Mouse (Mus musculus) brain, adult 2 months (tissue): ENCODE data around the gene Dnaja4.
A peak's percentile ranks its signal among the peaks of the same experiment; 100 is the strongest.

Experiments used
- DNase-seq: peaks from one replicate; pipeline ENCODE4 v3.0.0; 2011; ENCODE audit warnings: low read depth, low spot score

Dnaja4 gene

DNA sequence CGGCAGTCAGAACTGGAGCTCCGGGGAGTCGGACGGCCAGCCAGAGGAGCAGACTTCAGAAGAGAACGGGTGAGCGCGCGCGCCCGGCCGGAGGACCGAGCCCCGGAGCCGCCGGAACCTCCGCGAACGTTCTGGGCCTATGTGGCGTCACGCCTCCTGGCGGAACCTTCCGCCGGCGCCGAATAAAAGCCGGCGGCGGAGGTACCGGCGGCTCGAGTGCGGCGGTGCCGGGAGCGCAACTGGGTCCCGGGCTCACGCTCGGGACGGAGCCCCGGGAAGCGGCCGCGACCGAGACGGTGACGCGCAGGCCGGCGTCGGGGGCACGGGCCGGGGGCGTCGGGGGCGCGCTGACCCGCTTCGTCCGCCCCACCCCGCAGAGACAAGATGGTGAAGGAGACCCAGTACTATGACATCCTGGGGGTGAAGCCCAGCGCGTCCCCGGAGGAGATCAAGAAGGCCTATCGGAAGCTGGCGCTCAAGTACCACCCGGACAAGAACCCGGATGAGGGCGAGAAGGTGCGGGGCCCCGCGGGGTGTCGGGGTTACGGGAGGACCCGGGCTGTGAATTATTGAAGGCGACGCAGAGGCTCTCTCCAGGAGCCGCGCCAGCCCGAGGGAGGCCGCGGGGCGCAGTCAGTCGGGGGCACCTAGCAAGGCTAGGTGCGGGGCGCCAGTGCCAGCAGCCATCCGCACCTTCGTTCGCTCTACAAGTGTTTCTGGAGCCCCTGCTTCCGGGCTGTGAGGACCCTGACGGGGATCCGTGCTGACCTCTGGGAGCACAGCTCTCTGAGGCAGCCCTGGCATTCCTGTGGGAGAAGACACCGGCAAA is 886 bp downstream of the Dnaja4 start:
- peak; percentile 90 for DNase-seq

DNA sequence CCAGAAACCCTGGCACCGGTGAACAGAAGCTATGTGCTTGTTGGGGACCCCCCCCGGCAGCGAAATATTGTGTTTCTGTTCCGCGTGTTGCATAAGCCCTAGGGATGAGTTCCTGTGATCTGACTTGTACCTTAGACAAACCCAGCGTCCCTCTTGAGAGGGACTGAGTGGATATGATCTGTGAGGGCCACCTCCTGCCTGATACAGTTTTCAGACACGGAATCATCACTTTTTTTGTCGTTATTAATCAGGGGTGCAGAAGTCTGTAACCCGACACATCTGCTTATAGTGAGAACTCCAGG is 1.5 kb downstream of the Dnaja4 start:
- DNase-seq = peak; percentile 69

DNA sequence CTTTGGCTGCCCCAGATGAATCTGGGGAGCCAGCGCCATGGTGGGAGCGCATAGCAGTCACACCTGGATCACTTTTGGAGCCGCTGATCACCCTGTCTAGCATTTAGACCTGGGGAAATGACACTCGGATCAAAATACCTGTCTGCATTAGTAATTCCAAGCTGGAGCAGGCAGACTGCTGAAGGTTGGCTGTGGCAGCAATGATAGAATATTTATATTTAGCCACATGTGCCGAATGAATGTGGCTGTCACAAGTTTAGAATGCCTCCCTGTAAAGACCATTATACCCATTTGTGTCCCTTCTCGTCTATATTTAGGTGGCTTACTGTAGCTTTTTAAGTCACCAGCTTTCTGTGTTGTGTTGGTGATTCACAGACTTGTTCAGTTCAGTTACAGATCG is 2.1 kb downstream of the Dnaja4 start:
- no peak for DNase-seq

DNA sequence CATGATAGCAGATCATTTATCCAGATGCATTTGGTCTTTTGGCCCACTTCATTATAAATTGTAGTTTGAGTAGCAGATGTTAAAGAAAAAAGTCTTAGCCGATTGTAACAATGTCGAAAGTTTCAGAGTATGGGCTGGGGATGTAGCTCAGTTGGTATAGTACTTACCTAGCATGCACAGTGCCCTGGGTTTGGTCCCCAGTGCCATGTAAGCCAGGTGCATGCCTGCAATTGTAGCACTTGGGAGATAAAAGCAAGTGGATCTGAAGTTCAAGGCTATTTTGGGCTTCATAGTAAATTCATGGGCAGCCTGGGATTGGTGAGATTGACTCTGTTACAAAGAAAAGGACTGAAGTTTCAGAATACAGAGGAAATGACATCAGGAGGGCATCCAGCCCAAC is 3.9 kb downstream of the Dnaja4 start:
- DNase-seq = no peak

DNA sequence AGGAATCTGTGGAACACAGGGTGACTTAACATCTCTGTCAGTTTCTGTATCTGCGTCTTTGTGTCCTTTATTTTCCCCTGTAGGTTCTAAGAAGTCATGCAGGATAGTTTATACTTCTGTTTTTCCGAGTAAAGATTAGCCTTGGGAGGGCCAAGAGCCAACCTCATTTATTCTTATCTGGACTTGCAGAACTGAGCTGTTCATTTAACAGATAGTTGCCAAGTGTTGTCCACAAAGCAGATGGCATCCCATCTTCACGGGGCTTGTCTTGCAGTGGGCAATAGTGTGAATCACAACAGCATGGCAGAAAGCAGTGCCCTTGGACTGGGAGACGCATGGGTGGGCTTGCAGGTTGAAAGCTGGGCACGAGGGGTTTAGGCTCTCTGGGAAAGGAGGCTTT is 5.7 kb downstream of the Dnaja4 start:
- DNase-seq = peak; percentile 55

DNA sequence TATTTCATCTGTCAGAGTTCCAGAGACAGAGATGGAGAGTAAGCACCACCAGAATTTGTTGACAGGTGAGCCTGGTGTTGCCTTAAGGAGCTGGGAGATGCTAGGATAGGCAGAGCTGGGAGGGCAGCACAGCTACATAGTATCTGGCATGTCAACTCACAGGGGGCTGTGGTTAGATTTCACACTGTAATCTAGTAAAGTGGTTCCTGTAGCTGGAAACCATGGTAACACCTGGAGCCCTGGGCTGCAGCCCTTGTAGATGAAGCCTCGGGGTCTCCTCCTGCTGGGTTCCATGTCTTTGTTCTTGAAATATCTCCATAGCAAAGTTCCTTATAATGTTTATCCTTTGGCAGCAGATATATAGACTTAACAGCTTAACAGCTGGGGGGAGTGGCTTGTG is 6.9 kb downstream of the Dnaja4 start:
- DNase-seq = no peak

DNA sequence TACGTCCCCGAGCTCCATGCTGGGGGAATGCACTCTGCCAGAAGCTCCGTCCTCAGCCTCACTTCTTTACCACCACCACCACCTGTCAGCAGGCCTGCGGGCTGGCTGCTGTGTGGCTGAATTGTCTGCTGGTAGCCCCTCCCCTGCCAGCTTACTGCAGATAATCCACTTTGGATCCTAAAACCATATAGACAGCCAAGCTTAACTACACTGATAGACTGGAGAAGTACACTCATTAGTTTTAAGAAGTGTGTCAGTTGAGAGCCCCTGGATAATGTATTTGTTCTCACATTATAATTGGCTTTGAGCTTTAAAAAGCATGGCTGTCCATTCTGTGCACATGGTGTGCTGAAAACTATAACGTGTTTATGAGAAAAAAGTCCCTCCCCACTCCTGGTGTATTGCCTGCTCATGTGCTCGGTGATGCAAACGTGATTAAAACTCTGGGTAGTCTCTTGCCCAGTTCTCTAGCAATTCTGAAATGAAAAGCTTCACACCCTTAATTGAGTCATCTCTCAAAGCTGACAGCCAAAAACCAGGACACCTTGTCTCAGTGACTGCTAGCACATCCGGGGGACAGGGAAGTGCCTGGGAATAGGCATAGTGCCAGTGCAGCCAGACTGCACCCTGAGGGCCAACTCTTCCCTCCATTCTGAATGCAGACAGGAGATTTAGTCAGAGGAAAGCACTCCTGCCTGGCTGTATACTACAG is 8.8 kb downstream of the Dnaja4 start:
- peak; percentile 82 for DNase-seq

DNA sequence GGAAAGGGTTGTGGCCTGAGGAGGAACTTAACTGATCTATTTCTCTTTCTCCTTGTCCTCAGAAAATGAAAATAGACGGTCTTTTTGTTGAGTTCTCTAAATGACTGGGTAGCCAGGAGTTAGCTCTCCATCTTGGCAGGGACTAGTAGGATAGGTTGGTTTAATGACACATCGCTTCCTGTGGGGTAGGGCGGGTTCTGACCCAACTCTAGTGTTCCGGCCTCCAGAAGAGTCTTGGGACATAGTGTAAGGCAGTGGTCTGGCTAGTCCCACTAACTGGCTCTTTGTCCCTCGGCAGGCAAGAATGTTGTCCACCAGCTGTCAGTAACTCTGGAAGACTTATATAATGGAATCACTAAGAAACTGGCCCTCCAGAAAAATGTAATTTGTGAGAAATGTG is 9.4 kb downstream of the Dnaja4 start:
- DNase-seq = no peak

DNA sequence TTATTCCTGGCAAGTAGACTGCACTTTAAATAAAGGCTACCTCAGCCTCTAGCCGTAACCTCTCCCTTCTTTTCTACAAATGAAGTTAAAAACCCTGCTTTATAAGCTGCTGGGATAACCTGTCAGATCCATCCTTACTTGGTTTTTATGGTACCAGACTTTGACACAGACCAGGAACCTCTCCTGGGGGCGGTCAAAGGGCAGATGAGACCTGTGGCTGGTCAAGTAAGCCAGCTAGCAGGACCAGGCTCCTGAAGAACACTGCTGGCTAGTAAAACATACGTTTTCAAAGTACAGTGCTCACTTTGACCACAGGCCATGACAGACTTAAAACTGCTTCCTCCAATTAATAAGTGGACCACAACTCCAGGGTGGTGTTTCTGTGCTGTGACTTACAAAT is 17.1 kb downstream of the Dnaja4 start:
- DNase-seq = no peak

DNA sequence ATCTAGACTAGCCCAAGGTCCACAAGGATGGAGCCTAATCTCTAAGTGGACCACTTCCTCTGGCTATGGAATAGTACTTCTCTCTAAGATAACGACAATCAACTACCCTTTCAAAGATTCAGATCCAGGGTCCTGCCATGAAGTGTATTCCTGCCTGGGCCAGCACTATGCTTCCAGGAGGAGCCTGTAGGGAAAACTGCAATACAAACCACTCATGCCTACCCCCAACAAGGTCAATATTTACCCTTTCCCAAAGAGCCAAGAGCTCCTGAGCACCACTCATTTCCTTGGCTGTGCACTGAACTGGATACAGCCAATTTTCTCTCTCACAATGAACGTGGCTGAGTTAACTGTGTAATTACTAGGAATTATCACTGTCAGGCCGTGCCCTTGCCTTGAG is 18.9 kb downstream of the Dnaja4 start:
- no peak for DNase-seq

DNA sequence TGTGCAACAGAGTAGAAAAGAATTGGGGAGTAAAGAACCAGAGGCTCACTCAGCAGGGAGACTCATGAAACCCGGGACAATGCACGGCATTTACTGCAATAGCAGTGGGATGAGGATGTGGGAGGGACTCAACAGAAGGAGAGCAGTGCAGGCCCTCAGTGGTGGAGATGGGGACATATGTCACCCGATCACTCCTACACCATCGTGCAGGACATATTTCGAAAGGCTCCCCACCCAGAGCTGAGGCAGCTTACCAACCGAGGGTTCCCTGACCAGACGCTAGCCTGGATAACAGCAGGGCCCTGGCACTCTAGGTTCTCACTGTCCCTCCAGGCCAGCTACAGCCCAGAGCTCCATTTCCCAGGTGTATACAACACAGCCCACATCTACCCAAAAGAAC is 23.5 kb downstream of the Dnaja4 start:
- DNase-seq = peak; percentile 74

DNA sequence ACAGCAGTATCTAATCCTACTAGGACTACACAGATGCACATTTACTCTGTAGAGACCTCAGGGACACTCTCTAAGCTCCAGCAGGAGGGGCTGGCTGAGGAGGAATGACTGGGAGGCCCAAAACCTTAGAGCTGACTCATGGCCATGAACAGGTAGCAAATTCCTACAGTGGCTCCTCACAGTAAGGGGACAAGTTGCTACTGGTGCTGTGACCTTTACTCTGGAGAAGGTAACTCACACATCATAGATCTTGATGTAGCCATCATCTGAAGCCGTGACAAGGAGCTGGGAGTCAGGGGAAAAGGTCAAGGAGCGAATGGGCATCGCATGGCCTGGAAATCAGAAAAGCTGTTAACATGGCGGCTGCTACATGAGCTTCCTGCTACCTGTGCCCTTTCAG is 23.9 kb downstream of the Dnaja4 start:
- no peak for DNase-seq

DNA sequence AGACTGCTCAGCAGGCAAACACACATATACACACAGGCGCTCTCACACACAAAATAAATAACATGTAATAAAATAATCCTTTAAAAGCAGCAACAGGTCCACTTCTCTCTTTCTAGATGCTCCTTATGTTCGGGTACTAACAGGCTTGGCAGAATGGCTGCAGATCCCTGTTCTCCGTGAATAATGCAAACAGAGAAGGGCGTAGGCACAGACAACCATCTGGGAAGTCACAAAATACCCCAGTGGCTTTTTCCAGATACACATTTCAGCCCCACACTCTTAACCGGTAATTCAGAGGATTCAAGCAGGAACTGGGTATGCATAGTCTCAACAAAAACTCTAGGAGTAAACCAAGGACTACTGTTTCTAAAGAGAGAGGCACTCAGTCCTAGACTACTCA is 27.6 kb downstream of the Dnaja4 start:
- DNase-seq = peak; percentile 74

DNA sequence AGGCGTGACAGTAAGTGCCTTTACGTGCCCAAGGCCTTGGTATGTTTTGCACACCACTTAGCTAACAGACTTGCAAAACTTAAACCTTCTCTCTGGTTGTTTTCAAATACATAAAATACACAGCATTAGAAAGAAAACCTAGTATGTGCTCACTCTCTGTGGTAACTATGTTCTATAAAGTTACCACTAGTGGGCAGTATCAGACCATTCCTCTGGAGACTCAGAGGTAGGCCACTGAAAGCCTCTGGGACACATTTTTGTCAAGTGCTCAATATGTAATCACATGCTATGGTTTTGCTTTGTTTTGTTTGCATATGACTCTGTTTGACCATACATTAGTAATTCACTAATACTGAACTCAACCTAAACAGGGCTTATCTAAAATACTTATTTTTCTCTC is 33.4 kb downstream of the Dnaja4 start:
- no peak for DNase-seq

DNA sequence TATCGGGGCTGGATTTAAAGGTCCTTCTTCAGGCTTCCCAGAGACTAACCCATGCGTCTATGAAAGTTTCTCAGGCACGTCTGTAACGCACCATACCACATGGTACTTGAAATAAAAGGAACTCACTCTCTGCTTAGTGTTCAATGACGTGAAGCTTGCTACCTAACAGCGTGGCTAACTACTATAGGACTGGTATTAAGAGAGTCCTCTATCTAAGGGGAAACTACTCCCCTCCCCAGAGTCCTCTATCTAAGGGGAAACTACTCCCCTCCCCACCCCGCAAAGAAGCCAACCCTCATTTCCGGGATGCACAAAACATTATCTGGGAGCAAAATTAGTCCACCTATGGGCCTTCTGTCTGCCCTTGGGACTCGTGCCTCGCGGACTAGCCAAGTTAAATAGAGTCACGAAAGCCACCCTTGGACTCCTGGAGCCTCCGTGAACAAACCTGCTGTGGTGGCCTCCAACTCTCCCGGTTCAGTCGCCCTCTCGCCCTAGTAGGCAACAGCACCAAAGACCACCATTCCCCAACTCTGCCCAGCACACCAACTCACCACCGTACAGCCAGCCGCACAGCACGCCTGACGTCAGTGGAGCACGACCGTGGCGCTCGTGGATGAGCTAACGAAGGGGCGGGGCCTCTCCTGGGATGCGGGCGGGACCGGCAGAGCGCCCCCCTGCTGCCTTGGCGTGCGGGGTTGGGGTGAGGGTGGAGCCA is 35.4 kb downstream of the Dnaja4 start, which contains the start of gene Wdr61:
Gene Wdr61, minus strand, starts transcription at position 599 of the 718 bp plus-strand sequence.
- peak; percentile 98 for DNase-seq

DNA sequence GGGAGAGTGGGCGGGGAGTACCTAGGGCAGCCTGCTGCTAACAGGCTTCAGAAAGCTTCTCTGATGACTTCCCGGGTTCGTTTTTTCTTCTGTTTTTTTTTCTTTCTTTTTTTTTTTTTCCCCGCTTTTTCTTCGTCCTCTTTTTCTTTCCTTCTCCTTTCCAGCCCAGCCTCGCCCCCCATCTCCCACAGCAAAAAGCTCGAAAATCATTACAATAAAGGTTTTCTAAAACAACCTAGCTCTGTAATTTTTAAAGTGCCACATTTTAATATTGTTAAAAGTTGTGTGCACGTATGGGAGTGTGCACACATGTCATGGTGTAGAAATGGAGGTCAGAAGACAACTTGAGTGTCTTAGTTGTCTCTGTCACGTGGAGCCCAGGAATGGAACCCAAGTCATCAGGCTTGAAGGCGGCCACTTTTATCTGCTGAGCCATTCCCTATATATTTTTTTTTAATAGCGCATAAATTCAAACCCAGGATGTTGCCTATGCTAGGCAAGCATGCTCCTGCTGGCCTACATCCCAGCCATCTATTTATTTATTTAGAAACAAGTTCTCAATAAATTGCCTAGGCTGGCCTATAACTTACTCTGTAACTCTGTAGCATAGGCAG is 36.1 kb downstream of the Dnaja4 start:
- no peak for DNase-seq

DNA sequence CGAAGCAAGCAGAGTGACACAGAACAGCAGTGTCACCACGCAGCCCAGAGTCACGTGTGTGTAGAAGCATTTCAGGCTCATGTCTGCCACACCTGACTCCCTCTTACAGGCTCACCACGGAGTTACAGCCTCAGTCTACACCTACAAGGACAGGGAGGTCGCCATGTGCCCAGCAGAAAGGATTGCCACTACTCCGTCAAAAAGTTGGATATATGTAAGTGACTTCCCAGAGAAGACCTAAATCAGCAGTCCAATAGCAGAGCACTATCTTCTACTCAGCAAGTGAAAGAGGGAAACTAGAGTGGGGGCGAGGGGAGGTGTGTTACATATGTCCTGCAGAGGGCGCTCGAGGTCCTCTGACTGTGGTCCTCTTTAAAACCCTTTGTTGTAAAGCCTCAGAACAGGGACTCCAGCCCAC is 37.6 kb downstream of the Dnaja4 start:
- peak; percentile 86 for DNase-seq

DNA sequence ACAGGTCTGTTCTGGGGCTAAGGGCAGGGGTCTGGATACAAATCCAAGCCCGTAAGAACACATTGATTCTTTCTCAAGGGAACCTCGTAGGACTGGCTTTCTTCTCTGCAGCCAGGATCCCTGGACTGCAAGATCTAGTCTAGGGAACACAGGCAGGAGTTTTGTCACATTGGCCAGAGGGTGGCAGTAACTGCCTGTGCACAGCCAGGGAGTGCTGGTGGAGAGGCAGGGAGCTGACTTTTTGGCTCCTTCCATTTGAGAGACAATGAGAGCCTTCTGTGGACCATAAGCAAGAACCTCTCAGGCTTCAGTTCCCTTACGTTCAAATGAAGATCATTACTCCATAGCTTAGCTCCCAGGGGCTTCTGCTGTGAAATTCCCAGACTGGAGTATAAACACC is 39.7 kb downstream of the Dnaja4 start:
- peak; percentile 82 for DNase-seq

DNA sequence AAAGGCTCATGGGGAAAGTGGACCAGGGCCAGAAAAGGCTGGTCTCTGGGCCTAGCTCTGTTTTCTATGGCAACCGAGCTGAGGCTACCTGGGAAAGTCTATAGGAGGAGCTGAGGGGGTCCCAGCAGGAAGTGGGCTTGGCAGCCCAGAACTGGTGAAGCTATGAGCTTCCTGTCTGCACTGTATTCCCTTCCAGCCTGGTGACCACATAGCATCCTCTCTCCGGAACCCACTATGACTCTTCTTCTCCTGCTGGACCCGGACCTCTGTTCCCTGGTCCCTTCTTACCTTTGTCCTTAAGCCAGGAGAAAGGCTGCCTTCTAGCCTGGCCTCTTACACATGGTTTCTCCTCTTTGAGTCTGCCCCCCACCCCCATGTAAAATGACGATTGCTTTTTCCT is 45.2 kb downstream of the Dnaja4 start:
- DNase-seq = no peak

DNA sequence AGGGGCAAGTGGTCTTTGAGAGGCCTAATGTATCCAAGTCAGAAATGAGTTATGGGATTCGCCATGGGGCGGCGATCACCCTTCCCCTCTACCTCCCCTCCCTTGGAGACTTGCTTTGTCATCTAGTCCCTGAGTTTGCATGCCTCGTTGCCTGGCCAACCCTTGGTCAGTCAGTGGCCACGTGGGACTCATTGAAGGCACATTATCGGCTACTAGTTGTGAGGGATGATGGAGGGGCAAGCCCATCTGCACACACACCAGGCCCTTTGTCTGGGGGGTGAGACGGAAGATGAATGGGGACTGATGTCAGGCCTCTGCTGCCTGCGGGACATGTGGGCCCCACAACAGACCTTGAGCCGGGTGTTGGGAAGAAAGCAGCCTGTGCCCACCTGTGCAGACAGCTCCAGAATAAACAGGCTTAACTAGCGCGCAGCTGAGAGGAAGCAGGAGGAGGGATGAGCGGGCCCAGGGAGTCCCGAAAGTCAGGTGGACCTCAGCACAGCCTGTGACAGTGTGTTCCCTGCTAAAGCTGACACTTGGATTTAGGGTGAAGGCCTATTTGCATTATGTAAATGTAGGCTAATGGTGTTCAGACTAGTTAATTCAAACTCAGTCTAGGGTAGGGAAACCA is 47.2 kb downstream of the Dnaja4 start:
- DNase-seq = no peak

DNA sequence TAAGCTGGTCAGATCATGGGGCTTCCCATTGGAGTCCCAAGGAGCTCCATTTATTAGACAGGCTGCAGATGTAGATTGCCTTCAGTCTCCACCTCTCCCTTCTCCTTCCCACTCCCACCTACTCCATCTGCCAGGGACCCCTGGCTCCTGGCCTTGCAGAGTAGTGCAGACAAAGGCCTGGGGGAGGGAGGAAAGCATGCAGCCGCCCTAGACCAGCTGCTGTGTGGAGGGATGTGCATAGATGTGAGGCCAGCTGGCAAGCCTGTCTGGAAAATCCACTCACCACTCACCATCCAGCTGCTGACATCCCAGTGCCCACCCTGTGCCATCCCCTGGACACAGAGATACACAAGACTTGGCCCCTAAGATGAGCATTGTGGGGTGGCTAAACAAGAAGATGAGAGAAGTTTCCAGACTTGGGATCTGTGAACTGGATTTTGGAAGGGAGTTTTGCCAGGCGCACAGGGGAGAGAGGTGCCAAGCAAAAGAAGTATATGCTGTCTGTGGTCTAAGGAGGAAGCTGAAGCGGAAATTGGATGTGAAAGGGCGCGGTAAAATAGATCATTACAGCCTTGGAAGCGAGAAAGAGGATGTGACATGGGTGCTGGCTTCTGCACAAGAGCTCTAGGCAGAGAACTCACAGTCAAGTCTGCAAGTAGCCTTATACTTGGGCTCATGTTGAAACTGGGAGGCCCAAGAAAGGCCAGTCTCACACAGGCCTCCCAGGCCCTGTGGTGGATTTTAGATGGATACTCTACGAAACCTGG is 51.7 kb downstream of the Dnaja4 start:
- DNase-seq = no peak
